Mouse (Mus musculus): ENCODE results near the gene Rarres1.

The Rarres1 gene

GRCm38 (mm10) chr3:67515274-67515801, at the start of gene Rarres1:
TSS of gene Rarres1 (minus strand) at chr3:67515523.
- peak in 1 of 2 experiments; percentile 6 for DNase-seq (ENCODE audit: low spot score in 2 of 2)

- DNase-seq (ENCODE audit: low spot score in 2 of 2) = no peak
Observed at GRCm38 (mm10) chr3:67564731-67565357, 49.5 kb upstream of the Rarres1 start.

GRCm38 (mm10) chr3:67557718-67558354, 42.5 kb upstream of the Rarres1 start:
- no peak for DNase-seq (ENCODE audit: low spot score in 2 of 2)

- DNase-seq (ENCODE audit: low spot score in 2 of 2) = no peak
Observed at GRCm38 (mm10) chr3:67557200-67557651, 41.9 kb upstream of the Rarres1 start.

- DNase-seq (ENCODE audit: low spot score in 2 of 2) = no peak
Observed at GRCm38 (mm10) chr3:67555211-67555610, 39.9 kb upstream of the Rarres1 start.

- no peak for DNase-seq (ENCODE audit: low spot score in 2 of 2)
Observed at GRCm38 (mm10) chr3:67553927-67554448, 38.7 kb upstream of the Rarres1 start.

GRCm38 (mm10) chr3:67553281-67553680, 38.0 kb upstream of the Rarres1 start:
- peak in 1 of 2 experiments; percentile 11 for DNase-seq (ENCODE audit: low spot score in 2 of 2)

GRCm38 (mm10) chr3:67551193-67551592, 35.9 kb upstream of the Rarres1 start:
- DNase-seq (ENCODE audit: low spot score in 2 of 2) = no peak

- no peak for DNase-seq (ENCODE audit: low spot score in 2 of 2)
Observed at GRCm38 (mm10) chr3:67543630-67544029, 28.3 kb upstream of the Rarres1 start.

- no peak for DNase-seq (ENCODE audit: low spot score in 2 of 2)
Observed at GRCm38 (mm10) chr3:67524768-67525167, 9.4 kb upstream of the Rarres1 start.

- no peak for DNase-seq (ENCODE audit: low spot score in 2 of 2)
Observed at GRCm38 (mm10) chr3:67522709-67523108, 7.4 kb upstream of the Rarres1 start.

GRCm38 (mm10) chr3:67520568-67521143, 5.3 kb upstream of the Rarres1 start:
- no peak for DNase-seq (ENCODE audit: low spot score in 2 of 2)

GRCm38 (mm10) chr3:67514801-67515273, 486 bp downstream of the Rarres1 start:
- DNase-seq (ENCODE audit: low spot score in 2 of 2) = peak in 1 of 2 experiments; percentile 3

- DNase-seq (ENCODE audit: low spot score in 2 of 2) = peak; percentile 54 to 76
Observed at GRCm38 (mm10) chr3:67512807-67513206, 2.5 kb downstream of the Rarres1 start.

- no peak for DNase-seq (ENCODE audit: low spot score in 2 of 2)
Observed at GRCm38 (mm10) chr3:67508216-67508892, 7.0 kb downstream of the Rarres1 start.

- DNase-seq (ENCODE audit: low spot score in 2 of 2) = no peak
Observed at GRCm38 (mm10) chr3:67505286-67505685, 10.0 kb downstream of the Rarres1 start.

- DNase-seq (ENCODE audit: low spot score in 2 of 2) = no peak
Observed at GRCm38 (mm10) chr3:67503878-67504277, 11.4 kb downstream of the Rarres1 start.

- no peak for DNase-seq (ENCODE audit: low spot score in 2 of 2)
Observed at GRCm38 (mm10) chr3:67499406-67499791, 15.9 kb downstream of the Rarres1 start.

- no peak for DNase-seq (ENCODE audit: low spot score in 2 of 2)
Observed at GRCm38 (mm10) chr3:67498773-67499405, 16.4 kb downstream of the Rarres1 start.

GRCm38 (mm10) chr3:67497998-67498397, 17.3 kb downstream of the Rarres1 start:
- DNase-seq (ENCODE audit: low spot score in 2 of 2) = no peak

- DNase-seq (ENCODE audit: low spot score in 2 of 2) = no peak
Observed at GRCm38 (mm10) chr3:67496310-67496709, 19.0 kb downstream of the Rarres1 start.

Measured in urinary bladder, postnatal 36 days (tissue).